Mouse (Mus musculus) megakaryocyte, embryonic 14.5 days (primary cell): ENCODE measurements around the gene Plagl1.

ENCODE experiments used
- FLI1 ChIP-seq: IDR thresholded peaks from 2 replicates; pipeline ENCODE4 v1.6.1; 2012; ENCODE audit warnings: low read length, inconsistent platforms, mixed read lengths
- GATA1 ChIP-seq: IDR thresholded peaks from 3 replicates; pipeline ENCODE4 v1.6.1; 2012; ENCODE audit warnings: mixed read lengths, low read length, inconsistent platforms, borderline replicate concordance

DNA sequence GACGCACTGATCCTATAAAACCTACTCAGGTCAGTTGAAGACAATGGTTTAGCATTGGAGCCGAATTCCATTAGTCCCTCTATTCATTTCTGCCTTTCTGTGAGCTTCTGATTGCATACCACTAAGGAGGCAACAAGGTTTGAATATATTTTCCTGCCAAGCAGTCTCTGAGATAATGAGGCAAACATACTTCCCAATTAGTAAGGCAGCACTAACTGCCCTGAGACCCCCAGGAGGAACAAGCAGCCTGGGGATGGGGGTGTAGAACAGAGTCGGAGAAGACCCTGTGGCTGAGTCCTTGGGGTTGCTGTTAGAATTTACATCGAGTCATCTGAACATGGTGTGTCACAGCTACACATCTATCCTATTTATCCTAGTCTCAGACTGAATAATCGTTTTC is 95.1 kb downstream of the Plagl1 start:
- TF ChIP-seq GATA1 (no peak), FLI1 (no peak)
